Mouse (Mus musculus): Measurements from ENCODE around the gene Cers6. TPM values are rescaled to one million over a fixed set of nuclear protein-coding genes. Genes with fewer than 3 reads are reported as not detected.

Cers6 gene
- polyA plus RNA-seq, 1 experiment from 2014 or later = 36.7 TPM

DNA sequence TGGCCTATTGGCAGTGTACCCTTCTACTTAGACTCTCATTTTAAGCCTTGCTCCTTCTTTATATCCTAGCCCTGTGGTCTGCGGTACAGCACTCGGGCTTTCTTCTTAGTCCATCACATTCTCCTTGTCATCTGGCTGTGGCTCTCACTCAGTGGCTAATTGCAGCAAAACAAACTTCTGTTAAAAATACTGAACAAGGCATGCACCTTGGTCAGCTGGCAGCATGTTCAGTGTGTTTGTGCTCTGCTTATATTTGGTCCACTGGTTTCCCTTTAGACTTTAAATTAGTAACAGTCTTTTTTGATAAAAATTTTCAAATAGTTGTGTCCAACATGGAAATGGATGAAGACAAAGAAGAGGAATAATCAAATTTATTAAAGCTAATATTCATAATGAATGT is 94.3 kb downstream of the Cers6 start:
- Histone ChIP-seq H3K9ac (no peak overlapping the region), H3K4me1 (no peaks in the 10 kb centered on the region), H3K4me2 (no peak overlapping the region), H3K36me3 (ENCODE audit: poor library complexity, severe bottlenecking) (peaks cover 9% of the 10 kb centered on the region), H3K4me3 (no peak overlapping the region), H3K27ac (no peak overlapping the region), H3K9me3 (replicated peaks) (no peaks in the 10 kb centered on the region), H3K27me3 (no peaks in the 10 kb centered on the region)
- WGBS = 94% methylated on average over 2 of the region's 2 CpGs
- no peak for ATAC-seq

DNA sequence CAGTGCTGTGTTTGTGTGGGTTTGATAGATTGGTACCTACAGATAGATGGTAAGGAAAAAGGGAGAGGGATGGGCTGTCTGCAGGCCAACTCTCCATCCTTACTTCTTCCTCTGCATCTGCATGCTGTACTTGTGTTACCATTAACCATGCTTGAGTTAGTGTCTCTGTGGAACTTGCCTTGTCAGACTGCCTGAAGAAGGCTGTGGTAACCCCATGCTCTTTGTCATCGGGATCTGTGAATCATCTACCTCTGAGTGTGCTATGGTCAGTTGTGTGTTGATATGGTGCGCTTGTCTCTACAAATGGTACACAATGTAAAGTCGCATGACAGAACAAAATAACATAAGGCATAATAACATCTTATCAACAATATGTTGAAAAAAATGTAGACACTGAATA is 94.9 kb downstream of the Cers6 start:
- WGBS = 98% methylated on average over 3 of the region's 3 CpGs
- Histone ChIP-seq H3K9me3 (replicated peaks) (no peaks in the 10 kb centered on the region), H3K27me3 (no peaks in the 10 kb centered on the region), H3K4me1 (no peaks in the 10 kb centered on the region), H3K27ac (no peak overlapping the region), H3K4me2 (no peak overlapping the region), H3K4me3 (no peak overlapping the region), H3K36me3 (ENCODE audit: poor library complexity, severe bottlenecking) (peaks cover 3% of the 10 kb centered on the region), H3K9ac (no peak overlapping the region)
- ATAC-seq = no peak

- peak; percentile 38; the same call in 1 of the 2 replicates for ATAC-seq
- Histone ChIP-seq H3K36me3 (ENCODE audit: poor library complexity, severe bottlenecking) (no peaks in the 10 kb centered on the region), H3K4me3 (no peak overlapping the region), H3K9ac (no peak overlapping the region), H3K4me2 (no peak overlapping the region), H3K27me3 (no peaks in the 10 kb centered on the region), H3K9me3 (replicated peaks) (no peaks in the 10 kb centered on the region), H3K27ac (no peak overlapping the region), H3K4me1 (no peaks in the 10 kb centered on the region)
- 89% methylated on average over 7 of the region's 7 CpGs for WGBS
Observed at GRCm38 (mm10) chr2:68957831-68958230, 96.6 kb downstream of the Cers6 start.

GRCm38 (mm10) chr2:68959573-68959972 is 98.3 kb downstream of the Cers6 start:
- Histone ChIP-seq H3K9ac (no peak overlapping the region), H3K27me3 (no peaks in the 10 kb centered on the region), H3K4me1 (no peaks in the 10 kb centered on the region), H3K36me3 (ENCODE audit: poor library complexity, severe bottlenecking) (no peaks in the 10 kb centered on the region), H3K4me3 (no peak overlapping the region), H3K4me2 (no peak overlapping the region), H3K27ac (no peak overlapping the region), H3K9me3 (replicated peaks) (no peaks in the 10 kb centered on the region)
- 92% methylated on average over 4 of the region's 4 CpGs for WGBS
- no peak for ATAC-seq

DNA sequence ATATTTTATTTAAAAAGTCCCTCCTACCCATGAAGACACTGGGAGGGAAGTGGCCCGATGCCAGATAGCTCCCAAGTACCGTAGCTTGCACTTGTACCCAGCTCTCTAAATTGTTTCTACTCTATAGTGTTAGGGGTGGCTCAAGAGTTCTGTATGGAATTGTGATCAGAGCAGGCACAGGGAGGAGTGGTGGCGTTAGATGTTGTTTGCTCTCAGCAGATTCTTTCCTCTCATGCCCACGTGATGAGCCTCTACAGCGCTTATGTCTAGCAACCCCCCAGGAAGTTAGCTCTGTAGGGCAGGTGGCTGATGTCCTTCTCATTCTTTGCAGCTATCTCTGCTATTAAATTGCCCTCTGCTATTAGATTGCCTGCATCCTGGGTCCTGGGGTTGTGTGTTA is 98.8 kb downstream of the Cers6 start:
- Histone ChIP-seq H3K27me3 (no peaks in the 10 kb centered on the region), H3K9me3 (replicated peaks) (no peaks in the 10 kb centered on the region), H3K27ac (no peak overlapping the region), H3K4me2 (no peak overlapping the region), H3K4me3 (no peak overlapping the region), H3K36me3 (ENCODE audit: poor library complexity, severe bottlenecking) (no peaks in the 10 kb centered on the region), H3K9ac (no peak overlapping the region), H3K4me1 (no peaks in the 10 kb centered on the region)
- no peak for ATAC-seq
- WGBS = 93% methylated on average over 5 of the region's 5 CpGs

DNA sequence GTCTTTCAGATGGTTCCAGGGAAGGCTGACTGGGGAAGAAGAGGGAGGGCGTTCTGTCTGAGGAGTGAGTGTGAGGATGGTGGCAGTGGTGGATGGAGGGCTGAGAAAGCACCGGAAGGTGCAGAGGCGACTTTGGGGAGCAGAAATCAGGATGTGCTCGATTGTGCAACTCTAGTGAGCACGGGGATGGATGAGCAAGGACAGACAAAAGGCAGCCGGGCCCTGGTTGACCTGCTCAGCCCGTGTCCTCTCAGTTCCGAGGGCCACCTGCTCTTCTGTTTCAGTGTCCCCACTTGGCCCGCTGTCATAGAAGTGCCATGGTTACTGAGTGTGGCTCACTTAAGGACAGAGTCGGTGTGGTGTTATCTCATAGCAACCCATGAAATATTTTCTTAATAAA is 99.4 kb downstream of the Cers6 start:
- ATAC-seq = no peak
- no peak overlapping the region for H3K9ac ChIP-seq
- no peak overlapping the region for H3K27ac ChIP-seq
- H3K4me3 ChIP-seq = no peak overlapping the region
- H3K9me3 ChIP-seq (replicated peaks) = no peaks in the 10 kb centered on the region
- H3K4me1 ChIP-seq = no peaks in the 10 kb centered on the region
- H3K4me2 ChIP-seq = no peak overlapping the region
- no peaks in the 10 kb centered on the region for H3K36me3 ChIP-seq (ENCODE audit: poor library complexity, severe bottlenecking)
- 95% methylated on average over 10 of the region's 10 CpGs for WGBS
- no peaks in the 10 kb centered on the region for H3K27me3 ChIP-seq

DNA sequence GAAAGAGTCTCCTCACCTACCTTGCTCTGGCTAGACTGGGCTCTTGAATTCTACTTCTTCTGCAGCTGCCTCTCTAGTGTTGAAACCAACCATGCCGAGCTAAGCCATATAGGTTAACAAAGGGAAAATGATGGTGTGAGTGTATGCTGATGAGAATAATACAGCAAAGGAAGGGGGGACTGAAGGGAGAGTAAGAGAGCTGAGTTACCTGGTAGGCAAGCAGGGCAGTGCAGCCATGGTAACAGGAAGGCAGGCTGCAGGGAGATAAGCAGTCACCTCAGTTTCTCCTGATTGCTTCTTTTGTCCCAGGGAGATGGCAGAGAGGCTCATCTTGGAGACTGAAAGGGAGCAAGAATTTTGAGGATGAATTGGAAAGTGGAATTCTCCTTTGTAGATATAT is 105.1 kb downstream of the Cers6 start:
- Histone ChIP-seq H3K9me3 (replicated peaks) (peaks cover 10% of the 10 kb centered on the region), H3K27me3 (no peaks in the 10 kb centered on the region), H3K4me2 (no peak overlapping the region), H3K36me3 (ENCODE audit: poor library complexity, severe bottlenecking) (peaks cover 9% of the 10 kb centered on the region; the same call in 1 of the 2 replicates), H3K4me3 (no peak overlapping the region), H3K27ac (no peak overlapping the region), H3K4me1 (no peaks in the 10 kb centered on the region), H3K9ac (no peak overlapping the region)
- no peak for ATAC-seq
- 53% methylated on average over 1 of the region's 1 CpGs for WGBS

- peaks cover 9% of the 10 kb centered on the region; the same call in 1 of the 2 replicates for H3K36me3 ChIP-seq (ENCODE audit: poor library complexity, severe bottlenecking)
- H3K9ac ChIP-seq = no peak overlapping the region
- H3K4me2 ChIP-seq = no peak overlapping the region
- H3K27ac ChIP-seq = no peak overlapping the region
- no peak overlapping the region for H3K4me3 ChIP-seq
- no peaks in the 10 kb centered on the region for H3K4me1 ChIP-seq
- peaks cover 10% of the 10 kb centered on the region for H3K9me3 ChIP-seq (replicated peaks)
- H3K27me3 ChIP-seq = no peaks in the 10 kb centered on the region
- ATAC-seq = no peak
- WGBS = 87% methylated on average over 8 of the region's 8 CpGs
Observed at GRCm38 (mm10) chr2:68968028-68968427, 106.8 kb downstream of the Cers6 start.

DNA sequence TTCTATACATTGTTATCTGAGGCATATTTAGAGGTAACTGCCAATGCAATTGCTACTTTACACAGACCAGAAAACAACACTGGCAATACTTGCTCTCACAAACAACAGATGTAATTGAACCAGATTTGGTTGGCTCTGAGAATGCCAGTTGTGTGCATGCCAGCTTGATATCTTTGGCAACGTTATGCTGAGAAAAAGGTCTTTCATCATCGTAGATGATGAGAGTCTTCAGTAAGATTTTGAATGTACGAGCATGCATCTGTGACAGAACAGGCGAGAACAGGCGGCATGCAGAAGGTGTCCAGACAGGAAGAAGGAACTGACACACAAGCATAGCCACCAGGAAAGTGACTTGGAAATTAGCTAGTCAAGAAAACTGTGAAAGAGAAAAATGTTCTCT is 110.6 kb downstream of the Cers6 start:
- Histone ChIP-seq H3K9me3 (replicated peaks) (peaks cover 10% of the 10 kb centered on the region), H3K9ac (no peak overlapping the region), H3K27me3 (no peaks in the 10 kb centered on the region), H3K36me3 (ENCODE audit: poor library complexity, severe bottlenecking) (peaks cover 9% of the 10 kb centered on the region; the same call in 1 of the 2 replicates), H3K4me2 (no peak overlapping the region), H3K4me1 (no peaks in the 10 kb centered on the region), H3K27ac (no peak overlapping the region), H3K4me3 (no peak overlapping the region)
- WGBS = 86% methylated on average over 5 of the region's 5 CpGs
- ATAC-seq = peak; percentile 38; the same call in 1 of the 2 replicates

- Histone ChIP-seq H3K9ac (no peak overlapping the region), H3K4me3 (no peak overlapping the region), H3K9me3 (replicated peaks) (peaks cover 10% of the 10 kb centered on the region), H3K27me3 (no peaks in the 10 kb centered on the region), H3K36me3 (ENCODE audit: poor library complexity, severe bottlenecking) (peaks cover 9% of the 10 kb centered on the region; the same call in 1 of the 2 replicates), H3K27ac (no peak overlapping the region), H3K4me2 (no peak overlapping the region), H3K4me1 (0 out of 2 replicates have a peak, but pooled peaks cover 10% of the 10 kb centered on the region)
- WGBS = 88% methylated on average over 2 of the region's 2 CpGs
- no peak for ATAC-seq
Observed at GRCm38 (mm10) chr2:68973753-68974152, 112.5 kb downstream of the Cers6 start.

- no peak overlapping the region for H3K27ac ChIP-seq
- no peak overlapping the region for H3K4me2 ChIP-seq
- 93% methylated on average over 6 of the region's 6 CpGs for WGBS
- H3K9me3 ChIP-seq (replicated peaks) = peaks cover 4% of the 10 kb centered on the region
- H3K4me3 ChIP-seq = no peak overlapping the region
- no peak overlapping the region for H3K9ac ChIP-seq
- H3K4me1 ChIP-seq = 0 out of 2 replicates have a peak, but pooled peaks cover 11% of the 10 kb centered on the region
- peaks cover 3% of the 10 kb centered on the region; the same call in 1 of the 2 replicates for H3K36me3 ChIP-seq (ENCODE audit: poor library complexity, severe bottlenecking)
- no peaks in the 10 kb centered on the region for H3K27me3 ChIP-seq
- no peak for ATAC-seq
Observed at GRCm38 (mm10) chr2:68975286-68975685, 114.0 kb downstream of the Cers6 start.

DNA sequence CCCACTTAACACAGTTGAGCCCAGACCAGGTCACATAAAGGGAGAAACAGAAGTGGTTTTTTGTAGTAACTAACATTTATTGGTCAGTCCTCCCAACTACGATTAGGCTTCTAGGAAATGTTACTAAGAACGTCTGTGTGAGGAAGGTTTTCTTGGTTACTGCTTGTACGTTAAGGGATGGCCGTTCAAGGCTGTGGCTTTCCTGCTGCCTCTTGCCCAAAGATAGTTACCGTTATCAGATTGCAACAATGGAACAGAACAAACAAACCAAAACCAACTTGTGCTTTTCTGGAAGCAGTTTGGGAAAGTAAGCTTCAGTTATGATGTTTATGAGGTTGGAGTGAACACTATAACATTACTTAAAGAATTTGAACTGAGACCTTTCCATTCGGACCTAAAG is 114.5 kb downstream of the Cers6 start:
- Histone ChIP-seq H3K36me3 (ENCODE audit: poor library complexity, severe bottlenecking) (no peaks in the 10 kb centered on the region), H3K27ac (no peak overlapping the region), H3K9me3 (replicated peaks) (no peaks in the 10 kb centered on the region), H3K4me3 (no peak overlapping the region), H3K4me1 (0 out of 2 replicates have a peak, but pooled peaks cover 11% of the 10 kb centered on the region), H3K27me3 (no peaks in the 10 kb centered on the region), H3K4me2 (no peak overlapping the region), H3K9ac (no peak overlapping the region)
- no peak for ATAC-seq
- WGBS = 89% methylated on average over 6 of the region's 6 CpGs

GRCm38 (mm10) chr2:68978244-68978643 is 117.0 kb downstream of the Cers6 start:
- no peak overlapping the region for H3K27ac ChIP-seq
- no peak overlapping the region for H3K4me3 ChIP-seq
- H3K4me2 ChIP-seq = no peak overlapping the region
- H3K4me1 ChIP-seq = peaks cover 22% of the 10 kb centered on the region
- no peaks in the 10 kb centered on the region for H3K9me3 ChIP-seq (replicated peaks)
- no peaks in the 10 kb centered on the region for H3K27me3 ChIP-seq
- 61% methylated on average over 9 of the region's 9 CpGs for WGBS
- ATAC-seq = no peak
- no peak overlapping the region for H3K9ac ChIP-seq
- H3K36me3 ChIP-seq (ENCODE audit: poor library complexity, severe bottlenecking) = no peaks in the 10 kb centered on the region
